Mouse (Mus musculus): Measurements from ENCODE around the gene Msmp.

The Msmp gene

DNA sequence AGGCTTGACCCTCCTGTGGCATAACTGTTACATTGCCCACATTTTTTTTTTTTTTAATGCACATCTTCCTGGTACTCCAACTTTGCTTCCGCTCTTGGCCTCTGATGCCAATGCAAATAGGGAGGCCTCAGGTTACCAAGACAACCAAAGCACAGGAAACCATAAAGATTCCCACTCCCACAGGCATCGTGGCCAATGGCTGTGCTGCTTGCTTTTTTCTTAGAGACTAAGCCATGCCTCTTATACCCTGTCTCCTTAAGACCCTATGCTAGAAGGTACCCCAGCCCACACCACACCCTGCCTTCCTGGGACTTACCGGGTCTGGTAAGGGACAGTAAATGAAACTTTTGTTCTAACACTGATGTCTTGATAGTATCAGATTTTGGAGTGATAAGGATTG, 9.2 kb upstream of the Msmp start:
- no peak for DNase-seq (ENCODE audit: low read depth)

DNA sequence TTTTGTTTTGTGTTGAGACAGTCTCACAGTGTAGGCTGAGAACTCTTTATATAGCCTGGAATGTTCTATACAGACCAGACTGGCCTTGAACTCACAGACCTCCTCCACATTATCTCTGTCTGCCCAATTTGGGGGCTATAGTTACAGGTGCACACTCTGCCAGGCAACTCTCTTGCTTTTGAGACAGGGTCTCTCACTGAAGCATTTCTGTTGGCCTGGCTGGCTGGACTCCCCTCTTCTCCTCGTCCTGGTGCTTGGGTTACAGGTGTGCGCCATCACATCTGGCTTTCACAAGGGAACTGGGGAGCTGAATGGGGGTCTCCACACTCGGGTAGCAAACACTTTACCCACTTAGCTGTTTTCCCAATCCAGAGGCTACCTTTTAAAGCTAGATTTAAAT, 7.7 kb upstream of the Msmp start:
- DNase-seq (ENCODE audit: low read depth), result no peak

DNA sequence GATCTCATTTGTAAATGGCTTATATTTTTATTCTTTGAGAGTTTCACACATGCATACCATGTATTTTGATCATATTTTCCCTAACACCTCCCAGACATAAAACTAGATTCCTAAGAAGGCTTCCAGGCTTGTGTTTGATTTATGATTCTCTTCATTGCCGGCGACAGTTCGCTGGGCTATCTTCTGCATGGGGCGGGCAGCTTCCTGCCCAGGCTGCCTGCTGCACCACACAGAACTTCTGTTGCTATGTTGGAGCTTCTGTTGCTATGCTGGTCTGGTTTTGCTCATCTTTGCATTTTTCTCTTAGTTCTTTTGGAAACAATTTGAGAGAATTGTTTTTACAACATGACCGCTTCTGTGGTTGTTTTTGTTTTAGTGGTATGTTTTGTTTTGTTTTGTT, 7.2 kb upstream of the Msmp start:
- DNase-seq (ENCODE audit: low read depth), result no peak

DNA sequence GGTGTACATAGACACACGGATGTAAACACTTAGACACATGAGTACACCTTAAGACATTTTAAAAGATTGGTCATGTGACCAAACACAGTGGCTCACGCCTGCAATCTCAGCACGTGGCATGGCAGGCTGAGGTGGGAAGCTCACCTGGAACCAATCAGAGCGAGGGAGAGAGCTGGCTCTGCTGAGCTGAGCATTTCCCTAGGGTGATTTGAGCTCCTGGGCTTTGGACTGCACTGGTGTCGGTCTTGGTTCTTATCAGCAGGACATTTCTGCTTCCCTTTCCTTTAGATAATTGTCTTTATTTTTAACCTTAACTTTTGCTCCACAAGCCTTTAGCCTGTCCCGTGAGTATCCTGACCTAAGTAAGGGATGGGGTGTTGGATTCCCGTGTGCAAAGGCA, 3.4 kb upstream of the Msmp start:
- DNase-seq (ENCODE audit: low read depth), result no peak

DNA sequence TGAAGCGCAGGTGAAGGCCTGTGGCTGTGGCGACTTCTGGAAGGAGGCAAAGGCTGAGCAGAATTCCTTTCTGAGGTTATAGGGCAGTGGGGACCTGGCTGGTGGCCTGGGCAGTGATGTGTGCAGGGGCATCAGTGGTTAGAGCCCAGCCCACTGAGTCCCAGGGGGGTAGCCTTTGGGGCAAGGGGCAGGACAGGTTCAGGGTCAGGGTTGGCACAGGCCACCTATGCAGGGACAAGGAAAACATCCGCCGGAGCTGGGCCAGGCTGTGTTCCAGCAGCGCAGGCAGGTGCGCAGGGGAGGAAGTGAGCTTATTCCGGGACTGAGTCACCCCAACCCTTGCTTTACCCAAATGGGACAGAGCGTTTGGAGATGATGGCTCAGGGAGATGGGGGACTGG, 2.1 kb upstream of the Msmp start:
- no peak for DNase-seq (ENCODE audit: low read depth)

DNA sequence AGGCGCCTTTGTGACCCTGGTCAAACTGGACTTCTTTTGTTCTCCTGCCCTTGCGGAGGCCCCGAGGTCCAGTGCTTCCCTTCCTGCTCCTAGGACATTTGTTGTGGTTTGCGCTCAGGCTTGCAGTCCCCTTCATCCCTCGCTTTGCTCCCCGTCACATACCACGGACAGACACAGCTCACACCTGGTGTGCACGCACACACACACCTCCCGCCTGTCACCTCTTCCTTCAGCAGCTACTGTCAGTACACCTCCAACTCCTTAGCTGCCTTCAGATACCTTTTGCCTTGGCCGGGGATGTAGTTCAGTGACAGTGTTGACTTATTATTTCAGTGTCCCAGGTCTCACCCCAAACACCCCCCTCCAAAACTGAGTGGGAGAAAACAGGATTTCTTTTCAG, 1.4 kb upstream of the Msmp start:
- no peak for DNase-seq (ENCODE audit: low read depth)

DNA sequence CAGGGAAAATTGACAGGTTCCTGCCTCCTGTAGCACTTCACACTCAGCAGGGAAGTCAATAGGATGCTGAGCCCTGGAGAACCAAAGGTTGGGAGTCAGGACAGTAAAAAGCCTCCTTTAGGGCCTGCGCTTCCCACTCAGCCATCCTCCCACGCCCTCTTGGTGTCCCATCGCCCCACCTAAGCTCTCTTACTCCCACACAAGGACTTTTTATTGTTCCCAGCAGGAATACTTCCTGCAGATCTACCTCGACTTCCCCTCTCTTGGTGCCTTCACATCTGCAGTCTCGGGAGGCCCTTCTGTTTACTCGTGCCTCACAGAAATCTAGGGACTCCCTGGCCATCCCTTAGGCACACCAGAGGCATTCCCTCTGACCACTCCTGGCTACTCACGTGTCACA, 873 bp downstream of the Msmp start:
- DNase-seq (ENCODE audit: low read depth), result no peak

DNA sequence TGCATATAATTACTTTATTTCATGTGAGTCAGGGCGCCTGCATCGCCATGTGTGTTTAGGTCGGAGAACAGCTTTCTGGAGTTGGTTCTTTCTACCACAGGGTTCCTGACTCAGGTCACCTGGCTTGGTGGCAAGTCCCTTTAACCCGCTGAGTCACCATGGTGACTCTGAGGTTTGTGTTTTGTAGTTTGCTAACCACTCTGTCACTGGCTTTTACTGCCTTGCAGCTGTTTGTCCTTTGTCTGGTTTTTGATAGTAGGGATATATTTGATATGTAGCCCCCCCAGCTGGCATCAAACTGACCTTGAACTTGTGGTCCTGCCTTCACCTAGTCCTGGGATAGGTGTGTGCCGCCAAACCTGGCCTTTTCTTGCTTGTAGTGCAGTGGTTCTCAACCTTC, 2.1 kb downstream of the Msmp start:
- DNase-seq (ENCODE audit: low read depth), result no peak

DNA sequence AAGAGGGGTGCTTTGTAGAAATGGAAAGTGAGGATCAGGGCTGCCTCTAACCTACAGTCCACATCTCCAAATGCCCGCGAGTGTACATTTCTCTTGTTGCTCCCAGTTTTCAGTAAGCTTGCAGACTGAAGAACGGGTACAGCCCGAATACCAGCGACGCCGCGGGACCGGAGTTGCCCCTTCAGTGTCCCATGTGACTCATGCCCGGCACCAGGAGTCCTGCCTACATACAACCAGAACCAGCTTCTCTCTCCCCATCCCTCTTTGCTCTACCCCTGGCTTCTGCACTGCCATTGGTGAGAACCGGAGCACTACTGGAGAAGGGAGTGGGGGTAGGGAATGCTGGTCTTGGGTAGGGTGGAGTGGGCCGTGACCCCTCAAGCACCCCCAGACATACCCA, 2.9 kb downstream of the Msmp start:
- DNase-seq (ENCODE audit: low read depth), result no peak

DNA sequence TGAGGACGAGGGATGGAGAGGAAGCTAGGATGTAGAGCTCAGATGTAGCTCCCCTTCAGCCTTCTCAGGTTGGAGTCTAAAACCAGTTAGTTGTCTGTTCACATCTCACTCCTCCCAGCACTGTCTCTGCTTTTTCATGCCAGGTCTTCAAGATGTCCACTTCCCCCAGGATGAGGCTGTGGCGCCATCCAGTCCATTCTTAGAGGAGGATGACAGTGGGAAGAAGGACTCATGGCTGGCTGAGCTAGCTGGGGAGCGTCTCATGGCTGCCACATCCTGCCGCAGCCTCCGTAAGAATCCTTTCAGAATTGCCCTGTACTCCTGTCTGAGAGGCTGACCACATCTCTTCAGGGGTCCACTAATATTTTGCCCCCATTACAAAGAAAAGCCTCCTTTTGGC, 3.6 kb downstream of the Msmp start:
- DNase-seq (ENCODE audit: low read depth), result no peak

DNA sequence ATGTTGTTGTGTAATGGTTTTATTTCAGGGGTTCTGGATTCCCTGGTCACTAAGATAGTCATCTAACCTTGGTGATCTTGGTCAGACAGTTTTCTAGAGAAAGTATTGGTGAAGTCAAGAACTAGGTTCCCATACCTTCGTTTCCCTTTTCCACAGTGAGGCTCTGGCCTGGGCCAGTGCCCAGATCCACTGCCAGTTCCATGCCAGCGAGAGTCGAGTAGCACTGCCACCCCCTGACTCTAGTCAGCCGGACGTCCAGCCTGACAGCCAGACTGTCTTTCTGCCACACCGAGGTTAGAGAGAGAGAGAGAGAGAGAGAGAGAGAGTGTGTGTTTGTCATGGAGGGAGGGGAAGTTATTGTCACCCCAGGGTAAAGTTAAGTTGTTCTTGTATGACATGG, 4.6 kb downstream of the Msmp start:
- DNase-seq (ENCODE audit: low read depth), result no peak

DNA sequence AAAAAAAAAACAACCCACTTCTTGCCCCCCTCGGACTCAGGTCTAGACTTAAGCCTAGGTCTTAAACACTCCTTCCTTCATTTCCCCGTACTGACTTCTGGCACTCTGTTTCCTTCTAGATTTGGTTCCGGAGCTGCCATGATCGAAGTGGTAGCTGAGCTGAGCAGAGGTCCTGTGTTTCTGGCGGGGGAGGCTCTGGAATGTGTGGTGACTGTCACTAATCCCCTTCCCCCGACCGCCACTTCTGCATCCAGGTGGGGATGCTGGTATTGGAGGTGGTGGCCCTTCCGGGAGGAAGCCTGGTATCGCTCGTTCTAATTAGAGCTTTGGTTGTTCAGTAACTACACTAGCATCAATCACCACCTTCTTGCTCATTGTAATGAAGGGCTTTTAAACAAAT, 5.0 kb downstream of the Msmp start:
- no peak for DNase-seq (ENCODE audit: low read depth)

DNA sequence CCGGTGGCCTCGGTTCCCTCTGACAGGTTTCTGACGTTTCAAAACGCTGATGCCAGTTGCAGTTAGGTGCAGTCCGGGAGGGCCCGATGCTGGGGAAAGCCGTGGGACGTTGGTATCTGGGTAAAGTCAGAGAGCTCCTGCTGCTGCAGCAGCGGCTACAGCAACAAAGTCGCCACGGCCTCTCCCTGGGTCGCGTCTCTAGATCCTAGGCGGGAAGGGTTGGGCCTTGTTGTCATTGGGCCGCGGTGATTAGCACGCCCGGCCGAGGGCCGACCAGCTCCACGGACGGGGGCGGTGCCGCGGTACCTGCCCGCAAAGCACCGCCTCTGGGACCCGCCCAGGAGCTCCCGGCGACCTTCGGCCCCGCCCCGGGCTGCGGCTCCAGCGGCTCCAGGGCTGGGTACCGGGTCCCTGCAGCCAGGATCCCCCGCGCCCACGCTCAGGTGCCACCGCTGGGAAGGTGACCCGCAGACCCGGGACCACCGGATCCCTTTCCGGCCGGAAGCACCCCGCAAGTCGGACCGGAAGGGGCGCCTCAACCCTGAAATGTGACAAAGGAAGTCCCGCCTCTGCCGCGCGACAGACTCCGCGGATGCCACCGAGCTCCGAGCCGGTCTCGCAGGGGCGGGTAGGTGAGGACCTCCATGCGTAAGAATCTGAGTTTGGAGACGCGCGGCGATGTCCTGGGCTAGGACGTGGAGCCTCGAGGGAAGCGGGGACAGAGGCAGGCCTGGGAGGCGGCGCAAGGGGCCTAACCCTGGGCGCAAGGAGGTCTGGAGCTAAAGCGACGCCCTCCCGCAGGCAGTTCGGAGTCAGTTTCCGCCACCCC, 5.7 kb downstream of the Msmp start, which contains the start of the genes Rgp1 and Gba2:
TSS of gene Rgp1 (plus strand) at position 340 of the 829 bp plus-strand sequence.
TSS of gene Gba2 (minus strand) at position 498 of the 829 bp plus-strand sequence.
- DNase-seq (ENCODE audit: low read depth), result no peak

DNA sequence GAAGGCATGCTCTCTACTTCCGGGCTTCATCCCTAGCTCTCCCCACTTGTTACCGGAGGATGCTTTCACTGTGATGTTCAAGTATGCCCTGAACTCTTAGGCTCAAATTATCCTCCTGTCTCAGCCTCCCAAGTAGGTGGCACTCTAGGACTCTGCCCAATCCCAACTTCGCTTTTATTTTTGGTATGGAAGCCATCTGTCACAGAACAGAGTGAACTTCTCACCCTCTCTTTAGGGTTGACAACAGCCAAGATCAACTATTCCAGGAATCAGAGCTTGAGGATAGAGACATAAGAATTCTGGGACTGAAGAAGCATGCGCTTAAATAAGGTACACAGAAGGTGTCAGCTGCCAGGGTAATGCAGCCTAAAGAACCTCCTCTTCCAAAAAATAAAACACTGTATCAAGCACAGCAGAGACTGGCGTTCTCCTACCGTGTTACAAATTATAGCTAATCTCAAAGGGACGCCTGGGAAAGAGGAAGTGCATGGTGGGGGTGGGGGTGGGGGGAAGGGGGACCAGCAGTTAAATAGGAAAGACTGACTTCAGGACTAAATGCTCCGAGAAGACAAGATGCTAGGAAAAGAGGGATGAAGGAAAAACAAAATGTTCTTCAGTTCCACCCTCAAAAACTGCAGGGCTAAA, 6.9 kb downstream of the Msmp start:
- no peak for DNase-seq (ENCODE audit: low read depth)

DNA sequence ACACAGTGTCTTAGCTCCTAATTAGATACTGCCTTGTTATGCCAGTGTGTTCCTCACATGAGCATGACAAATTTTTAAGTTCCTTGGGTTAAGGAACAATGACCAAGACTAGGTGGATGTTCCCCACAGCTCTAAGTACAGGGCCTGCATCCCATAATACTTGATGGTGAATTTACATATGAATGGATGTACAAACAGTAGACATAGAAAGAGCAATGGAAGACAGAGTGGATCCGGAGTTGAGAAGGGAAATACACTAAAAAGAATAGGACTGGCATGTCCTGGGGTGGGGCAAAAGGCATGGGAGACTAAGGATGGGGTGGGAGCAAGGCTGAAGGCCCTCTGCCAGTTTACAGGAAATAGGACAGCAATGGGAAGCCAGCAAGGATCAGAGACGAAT, 8.9 kb downstream of the Msmp start:
- no peak for DNase-seq (ENCODE audit: low read depth)

DNA sequence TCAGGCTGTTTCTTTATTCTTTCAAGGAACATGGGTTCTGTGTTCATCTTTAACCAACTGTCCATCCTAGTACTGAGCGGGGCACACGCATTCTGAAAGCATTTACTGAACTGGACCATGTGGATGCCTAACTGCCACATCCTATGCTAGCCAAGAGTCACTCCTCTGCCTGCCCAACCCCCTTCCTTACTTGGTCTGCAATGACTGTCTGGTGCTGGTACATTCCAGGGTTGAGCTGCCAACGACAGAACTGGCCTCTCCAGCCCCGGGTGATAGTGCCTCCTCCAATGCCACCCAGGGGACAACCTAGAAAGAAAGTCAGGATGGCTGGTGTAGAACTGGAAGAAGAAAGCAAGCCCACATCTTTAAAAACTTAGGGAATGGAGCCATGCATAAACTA, 10.7 kb downstream of the Msmp start:
- DNase-seq (ENCODE audit: low read depth), result no peak

DNA sequence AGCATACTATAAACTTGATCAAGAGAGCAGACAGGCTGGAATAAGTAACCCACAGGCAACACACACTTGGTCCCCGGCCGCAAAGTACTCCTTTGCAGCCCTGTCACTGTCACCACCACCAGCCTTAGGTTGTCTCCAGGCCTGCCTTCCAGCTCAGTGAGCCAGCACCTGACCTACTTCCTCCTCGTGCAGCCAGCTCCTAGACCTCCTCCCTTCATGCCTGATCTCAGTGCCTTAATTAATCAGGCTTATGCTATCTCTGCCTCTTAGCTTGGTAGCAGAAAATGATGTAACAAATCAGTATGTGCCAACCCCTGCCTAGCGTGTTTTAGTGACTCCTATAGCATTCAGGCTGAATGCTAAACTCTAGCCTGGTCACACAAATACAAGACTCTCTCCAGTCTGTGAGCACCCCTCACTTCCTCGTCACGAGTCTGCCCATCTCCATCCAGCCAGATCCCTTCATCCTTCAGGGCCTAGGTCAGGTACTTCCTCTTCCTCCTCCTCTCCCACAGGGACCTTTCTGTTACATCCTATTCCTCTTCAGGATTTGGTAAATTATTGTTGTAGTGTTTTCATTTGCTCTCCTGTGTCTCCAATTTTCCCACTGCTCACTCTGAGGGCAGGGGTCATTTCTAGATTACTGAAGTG, 12.8 kb downstream of the Msmp start:
- no peak for DNase-seq (ENCODE audit: low read depth)

DNA sequence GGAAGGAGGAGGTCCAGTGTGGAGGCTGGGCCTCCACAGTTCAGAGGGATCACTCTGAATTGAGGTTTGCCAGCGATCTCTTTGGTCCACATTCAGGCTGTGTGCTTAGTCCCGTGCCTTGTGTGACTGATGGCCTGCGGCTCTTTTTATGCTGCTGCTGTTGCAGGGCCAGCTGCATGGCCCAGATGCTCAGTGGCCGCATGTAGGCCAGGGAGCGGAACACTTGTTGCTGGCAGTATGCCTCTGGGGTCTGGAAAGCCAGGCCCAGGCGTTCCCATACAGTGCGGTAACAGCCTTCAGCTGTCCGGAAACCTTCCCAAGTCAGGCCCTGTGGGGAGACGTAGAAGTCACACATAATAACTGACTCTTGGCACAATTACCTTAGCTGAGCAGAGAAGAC, 17.2 kb downstream of the Msmp start:
- no peak for DNase-seq (ENCODE audit: low read depth)

DNA sequence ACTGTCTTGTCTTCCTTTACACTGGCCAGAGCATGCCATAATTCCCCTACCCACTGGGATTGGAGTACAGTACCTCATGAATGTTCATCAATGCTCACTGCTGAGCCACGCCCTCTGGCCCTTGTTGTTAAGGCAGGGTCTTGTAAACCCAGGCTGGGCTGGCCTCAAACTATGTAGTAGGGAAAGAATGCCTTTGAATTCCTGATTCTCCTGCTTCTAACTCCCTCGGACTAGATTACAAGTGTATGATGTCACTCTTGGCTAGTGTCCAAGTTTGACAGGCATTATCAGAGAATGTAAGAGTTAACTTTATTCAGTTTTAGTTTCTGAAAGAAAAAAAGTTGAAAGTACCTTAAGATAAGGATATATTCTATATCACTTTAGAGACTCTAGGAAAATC, 20.1 kb downstream of the Msmp start:
- DNase-seq (ENCODE audit: low read depth), result no peak

DNA sequence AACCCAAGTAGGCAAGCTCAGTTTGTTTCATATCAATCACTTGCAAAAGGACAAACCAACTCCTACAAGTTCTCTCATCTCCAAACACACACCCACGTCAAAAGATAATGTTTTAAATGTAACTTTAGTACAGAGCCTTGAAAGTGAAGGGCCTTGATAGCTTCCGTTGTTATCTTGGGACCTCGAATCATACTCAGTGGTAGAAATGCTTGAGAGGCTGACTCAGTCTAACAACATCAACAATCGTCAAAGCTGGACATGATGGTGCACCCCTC, 20.8 kb downstream of the Msmp start:
- DNase-seq (ENCODE audit: low read depth), result no peak

DNA sequence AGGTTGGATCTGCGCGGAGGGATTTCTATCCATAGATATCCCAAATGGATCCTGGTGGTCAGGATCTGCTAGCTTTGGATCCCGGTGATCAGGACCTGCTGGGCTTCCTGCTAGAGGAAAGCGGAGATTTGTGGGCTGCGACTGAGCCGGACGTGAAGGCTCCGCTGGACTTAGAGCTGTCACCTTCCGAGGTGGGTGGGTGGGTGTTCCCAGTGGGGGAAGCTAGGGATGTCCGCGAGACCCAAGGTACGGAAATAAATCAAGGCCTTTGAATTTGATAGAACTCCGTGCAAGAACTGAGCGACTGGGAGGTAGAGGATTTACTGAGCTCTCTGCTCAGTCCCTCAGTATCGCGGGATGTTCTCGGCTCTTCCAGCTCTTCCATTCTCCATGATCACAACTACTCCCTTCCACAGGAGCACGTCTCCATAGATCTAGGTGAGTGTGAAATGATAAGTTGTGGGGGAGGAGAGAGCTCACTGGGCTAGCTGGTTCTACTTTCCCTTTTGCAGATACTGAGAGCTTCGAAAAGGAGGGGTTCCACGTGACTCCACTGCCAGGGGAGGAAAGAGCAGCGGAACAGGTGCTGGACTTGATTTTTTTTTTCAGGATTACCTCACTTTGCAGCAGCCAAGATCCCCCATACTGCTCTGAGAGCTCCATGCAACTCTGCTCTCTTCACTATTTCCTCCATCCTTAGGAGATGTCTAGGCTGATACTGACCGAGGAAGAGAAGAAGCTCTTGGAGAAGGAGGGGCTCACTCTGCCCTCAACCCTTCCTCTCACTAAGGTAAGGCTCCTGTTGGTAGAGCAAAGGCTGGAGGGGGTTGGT, 21.3 kb downstream of the Msmp start:
- no peak for DNase-seq (ENCODE audit: low read depth)

DNA sequence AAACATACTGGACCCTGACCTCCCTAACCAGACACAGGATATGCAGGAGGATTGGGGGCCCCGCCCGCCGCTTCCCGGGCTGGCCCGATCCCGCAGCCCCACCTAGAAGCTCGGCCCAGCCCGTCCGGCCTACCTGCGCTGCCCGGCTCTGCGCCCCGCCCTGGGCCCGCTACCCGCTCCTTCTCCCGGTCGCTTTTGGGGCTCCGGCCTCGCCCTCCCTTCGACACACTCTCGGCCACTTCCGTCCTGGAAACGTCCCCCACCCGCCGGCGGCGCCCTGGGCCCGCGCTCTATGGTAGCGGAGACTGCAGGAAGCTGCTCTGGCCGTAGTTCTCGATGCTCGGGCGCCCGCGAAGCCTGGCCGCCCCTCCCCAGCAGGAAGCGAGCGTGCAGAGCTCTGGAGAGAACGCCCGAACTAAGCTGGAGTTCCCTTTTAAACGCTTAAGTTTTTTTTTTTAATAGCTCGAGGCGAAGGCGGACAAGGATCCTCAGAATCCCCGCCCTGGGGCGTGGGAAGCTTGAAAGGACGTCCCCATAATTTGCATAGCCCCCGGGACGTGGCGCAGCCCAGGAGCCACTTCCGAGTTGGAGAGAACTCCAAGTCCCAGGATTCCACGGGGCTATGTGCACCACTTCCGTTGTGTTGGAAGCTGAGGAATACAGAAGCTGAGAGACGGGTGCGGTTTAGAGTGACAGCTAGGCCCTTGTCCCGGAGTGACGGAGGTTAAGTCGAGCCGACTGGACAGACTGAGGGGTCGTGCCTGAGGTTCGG, 22.1 kb downstream of the Msmp start, which contains the start of the genes Creb3 and Tln1:
TSS of gene Creb3 (plus strand) at position 336 of the 772 bp plus-strand sequence.
TSS of gene Tln1 (minus strand) at position 695 of the 772 bp plus-strand sequence.
- DNase-seq (ENCODE audit: low read depth), result peak; percentile 94
